Mouse (Mus musculus) testis, adult 2 months (tissue): ENCODE data around the gene Wfdc21. TPM values are rescaled to one million over a fixed set of nuclear protein-coding genes. Genes with fewer than 3 reads are reported as not detected.

ENCODE experiments used
- H3K27ac ChIP-seq: fragments of 200-500 bp; 2 replicates; pipeline ENCODE4 v1.5.1; 2012; ENCODE audit warnings: low read depth, low read length; ENCODE audit not compliant: control insufficient read depth, insufficient read depth
- H3K27me3 ChIP-seq: fragments of 200-500 bp; 2 replicates; pipeline ENCODE4 v1.6.1; 2012; ENCODE audit warnings: mild to moderate bottlenecking, low read length, moderate library complexity; ENCODE audit not compliant: control insufficient read depth, insufficient read depth
- H3K36me3 ChIP-seq: fragments of 200-500 bp; 2 replicates; pipeline ENCODE4 v1.6.1; 2012; ENCODE audit warnings: mild to moderate bottlenecking, low read length; ENCODE audit not compliant: control insufficient read depth, insufficient read depth
- H3K4me1 ChIP-seq: fragments of 200-500 bp; 2 replicates; pipeline ENCODE4 v1.6.1; 2012; ENCODE audit warnings: low read length; ENCODE audit not compliant: control insufficient read depth, insufficient read depth
- H3K4me3 ChIP-seq: fragments of 200-500 bp; 2 replicates; pipeline ENCODE4 v1.5.1; 2012; ENCODE audit warnings: low read depth, mild to moderate bottlenecking, low read length, moderate library complexity, mixed read lengths; ENCODE audit not compliant: control insufficient read depth
- CTCF ChIP-seq: fragments of 200-500 bp; IDR thresholded peaks from 2 replicates; pipeline ENCODE4 v1.5.1; 2012; ENCODE audit warnings: low read depth, mild to moderate bottlenecking, inconsistent platforms, low read length, moderate library complexity; ENCODE audit not compliant: control insufficient read depth, insufficient read depth, insufficient replicate concordance
- POLR2A ChIP-seq: fragments of 200-500 bp; IDR thresholded peaks from 2 replicates; pipeline ENCODE4 v1.6.1; 2012; ENCODE audit warnings: low read depth, mild to moderate bottlenecking, inconsistent platforms, low read length, moderate library complexity; ENCODE audit not compliant: control insufficient read depth
- polyA plus RNA-seq: library from polyadenylated mRNA; depleted of rRNA; stranded (reverse); fragments of >200 nt; gene quantifications from 2 replicates; pipeline ENCODE4 v1.2.3, GENCODE M21; 2012

Gene Wfdc21
- polyA plus RNA-seq, 1 experiment, result 0.36 TPM

- no peaks in the 10 kb centered on the region for H3K4me1 ChIP-seq
- H3K27ac ChIP-seq, result no peak overlapping the region
- no peaks in the 10 kb centered on the region for H3K27me3 ChIP-seq
- TF ChIP-seq POLR2A, result no peak
- H3K36me3 ChIP-seq, result peaks cover 4% of the 10 kb centered on the region; the same call in 1 of the 2 replicates
- no peak overlapping the region for H3K4me3 ChIP-seq
Observed at GRCm38 (mm10) chr11:83783931-83784600, 37.3 kb downstream of the Wfdc21 start.

GRCm38 (mm10) chr11:83784661-83785060 lies 37.9 kb downstream of the Wfdc21 start:
- no peak overlapping the region for H3K4me3 ChIP-seq
- H3K36me3 ChIP-seq, result peaks cover 4% of the 10 kb centered on the region; the same call in 1 of the 2 replicates
- no peaks in the 10 kb centered on the region for H3K4me1 ChIP-seq
- TF ChIP-seq POLR2A (no peak), CTCF (no peak)
- H3K27ac ChIP-seq, result no peak overlapping the region
- no peaks in the 10 kb centered on the region for H3K27me3 ChIP-seq

GRCm38 (mm10) chr11:83785366-83785765 lies 38.6 kb downstream of the Wfdc21 start:
- H3K4me1 ChIP-seq, result no peaks in the 10 kb centered on the region
- no peaks in the 10 kb centered on the region for H3K36me3 ChIP-seq
- TF ChIP-seq POLR2A (no peak), CTCF (no peak)
- H3K27me3 ChIP-seq, result no peaks in the 10 kb centered on the region
- H3K27ac ChIP-seq, result no peak overlapping the region
- H3K4me3 ChIP-seq, result no peak overlapping the region

- no peaks in the 10 kb centered on the region for H3K36me3 ChIP-seq
- H3K4me1 ChIP-seq, result no peaks in the 10 kb centered on the region
- H3K27ac ChIP-seq, result no peak overlapping the region
- TF ChIP-seq CTCF, result no peak
- TF ChIP-seq POLR2A, result no peak
- no peaks in the 10 kb centered on the region for H3K27me3 ChIP-seq
- no peak overlapping the region for H3K4me3 ChIP-seq
Observed at GRCm38 (mm10) chr11:83786835-83787234, 40.1 kb downstream of the Wfdc21 start.

GRCm38 (mm10) chr11:83787401-83788021 lies 40.8 kb downstream of the Wfdc21 start:
- no peaks in the 10 kb centered on the region for H3K27me3 ChIP-seq
- no peak overlapping the region for H3K4me3 ChIP-seq
- TF ChIP-seq CTCF (peak; percentile 23; the same call in 1 of the 2 replicates), POLR2A (no peak)
- H3K36me3 ChIP-seq, result no peaks in the 10 kb centered on the region
- H3K4me1 ChIP-seq, result no peaks in the 10 kb centered on the region
- H3K27ac ChIP-seq, result no peak overlapping the region

- no peaks in the 10 kb centered on the region for H3K36me3 ChIP-seq
- H3K4me1 ChIP-seq, result no peaks in the 10 kb centered on the region
- TF ChIP-seq CTCF (no peak), POLR2A (no peak)
- no peak overlapping the region for H3K27ac ChIP-seq
- no peak overlapping the region for H3K4me3 ChIP-seq
- H3K27me3 ChIP-seq, result no peaks in the 10 kb centered on the region
Observed at GRCm38 (mm10) chr11:83788331-83788730, 41.6 kb downstream of the Wfdc21 start.

- TF ChIP-seq POLR2A (no peak), CTCF (no peak)
- no peaks in the 10 kb centered on the region for H3K27me3 ChIP-seq
- no peak overlapping the region for H3K4me3 ChIP-seq
- no peaks in the 10 kb centered on the region for H3K36me3 ChIP-seq
- H3K4me1 ChIP-seq, result no peaks in the 10 kb centered on the region
- no peak overlapping the region for H3K27ac ChIP-seq
Observed at GRCm38 (mm10) chr11:83789259-83789658, 42.5 kb downstream of the Wfdc21 start.

- Histone ChIP-seq H3K36me3 (no peaks in the 10 kb centered on the region), H3K4me1 (no peaks in the 10 kb centered on the region), H3K27ac (no peak overlapping the region), H3K4me3 (no peak overlapping the region), H3K27me3 (no peaks in the 10 kb centered on the region)
- TF ChIP-seq CTCF (no peak), POLR2A (no peak)
Observed at GRCm38 (mm10) chr11:83791133-83791532, 44.4 kb downstream of the Wfdc21 start.
